Mouse (Mus musculus): Measurements from ENCODE around the gene Map2k6.

GRCm38 (mm10) chr11:110487796-110488195 lies 88.9 kb downstream of the Map2k6 start:
- TF ChIP-seq EP300 (IDR thresholded peaks at IDR 0.05; ENCODE audit: low read depth) (no peak), CTCF (IDR thresholded peaks at IDR 0.05; ENCODE audit: low read depth) (no peak)

Data from liver, postnatal 0 days (tissue).